Mouse (Mus musculus) stomach, embryonic 15.5 days (tissue): ENCODE measurements at regions not wholly inside any gene's neighbourhood (a gene's known extent, or its start where the extent isn't known, plus 50 kb on each side); places are given as distances from the start of the nearest gene placed in this dataset.

Source experiments
- ATAC-seq: fragments of 200-750 bp; cut with Nextera tagmentation; 2 replicates; pipeline ENCODE4 v1.8.0; 2017; ENCODE audit warnings: low read depth, moderate number of reproducible peaks, moderate TSS enrichment; ENCODE audit not compliant: insufficient read depth, low FRiP score
- H3K27ac ChIP-seq: fragments of 300-500 bp; sonication (generic); 2 replicates; pipeline ENCODE4 v1.5.1; 2015; ENCODE audit warnings: mild to moderate bottlenecking, inconsistent platforms
- H3K27me3 ChIP-seq: fragments of 300-500 bp; sonication (generic); replicated peaks from 2 replicates; pipeline ENCODE4 v1.6.1; 2015; ENCODE audit warnings: inconsistent platforms
- H3K36me3 ChIP-seq: fragments of 300-500 bp; sonication (generic); 2 replicates; pipeline ENCODE4 v1.6.1; 2015; ENCODE audit warnings: inconsistent platforms
- H3K4me1 ChIP-seq: fragments of 300-500 bp; sonication (generic); 2 replicates; pipeline ENCODE4 v1.6.1; 2015; ENCODE audit warnings: inconsistent platforms
- H3K4me2 ChIP-seq: fragments of 300-500 bp; sonication (generic); 2 replicates; pipeline ENCODE4 v1.6.1; 2015; ENCODE audit warnings: mild to moderate bottlenecking, inconsistent platforms
- H3K4me3 ChIP-seq: fragments of 300-500 bp; sonication (generic); replicated peaks from 2 replicates; pipeline ENCODE4 v1.5.1; 2015; ENCODE audit warnings: inconsistent platforms
- H3K9ac ChIP-seq: fragments of 300-500 bp; sonication (generic); 2 replicates; pipeline ENCODE4 v1.6.1; 2015; ENCODE audit warnings: inconsistent platforms
- H3K9me3 ChIP-seq: fragments of 300-500 bp; sonication (generic); 2 replicates; pipeline ENCODE4 v1.6.1; 2016; ENCODE audit warnings: inconsistent platforms
- WGBS: fragments of 180-500 bp; shearing (Covaris S2); methylation state at CpG from one replicate; pipeline ENCODE4 v1.1.7; 2015; 5-methylcytosine and 5-hydroxymethylcytosine counted together

- Histone ChIP-seq H3K9ac (no peak overlapping the region), H3K27me3 (no peaks in the 10 kb centered on the region), H3K4me2 (no peak overlapping the region), H3K4me3 (no peak overlapping the region), H3K4me1 (no peaks in the 10 kb centered on the region), H3K27ac (no peak overlapping the region), H3K36me3 (no peaks in the 10 kb centered on the region), H3K9me3 (no peaks in the 10 kb centered on the region)
- ATAC-seq, result no peak
- WGBS, result 77% methylated on average over 2 of the region's 2 CpGs
These were observed 496.5 kb upstream of the Impg1 start for GRCm38 (mm10) chr9:80961818-80962217.

GRCm38 (mm10) chr9:80942991-80943390 lies 477.7 kb upstream of the Impg1 start:
- Histone ChIP-seq H3K9ac (no peak overlapping the region), H3K4me3 (no peak overlapping the region), H3K4me2 (no peak overlapping the region), H3K36me3 (no peaks in the 10 kb centered on the region), H3K27ac (no peak overlapping the region), H3K4me1 (no peaks in the 10 kb centered on the region), H3K9me3 (no peaks in the 10 kb centered on the region), H3K27me3 (no peaks in the 10 kb centered on the region)
- no peak for ATAC-seq
- 59% methylated on average over 2 of the region's 2 CpGs for WGBS

GRCm38 (mm10) chr9:80941424-80941823 lies 476.1 kb upstream of the Impg1 start:
- no peaks in the 10 kb centered on the region for H3K9me3 ChIP-seq
- ATAC-seq, result no peak
- WGBS, result 64% methylated on average over 2 of the region's 2 CpGs
- no peak overlapping the region for H3K9ac ChIP-seq
- H3K27ac ChIP-seq, result no peak overlapping the region
- no peak overlapping the region for H3K4me3 ChIP-seq
- no peaks in the 10 kb centered on the region for H3K4me1 ChIP-seq
- H3K4me2 ChIP-seq, result no peak overlapping the region
- H3K36me3 ChIP-seq, result no peaks in the 10 kb centered on the region
- no peaks in the 10 kb centered on the region for H3K27me3 ChIP-seq

GRCm38 (mm10) chr9:80938238-80938637 lies 473.0 kb upstream of the Impg1 start:
- H3K36me3 ChIP-seq, result no peaks in the 10 kb centered on the region
- no peak overlapping the region for H3K4me3 ChIP-seq
- no peak overlapping the region for H3K27ac ChIP-seq
- H3K4me2 ChIP-seq, result no peak overlapping the region
- no peaks in the 10 kb centered on the region for H3K27me3 ChIP-seq
- no peaks in the 10 kb centered on the region for H3K4me1 ChIP-seq
- ATAC-seq, result no peak
- H3K9ac ChIP-seq, result no peak overlapping the region
- no peaks in the 10 kb centered on the region for H3K9me3 ChIP-seq

- no peak overlapping the region for H3K27ac ChIP-seq
- H3K36me3 ChIP-seq, result no peaks in the 10 kb centered on the region
- H3K4me1 ChIP-seq, result no peaks in the 10 kb centered on the region
- H3K4me2 ChIP-seq, result no peak overlapping the region
- H3K27me3 ChIP-seq, result no peaks in the 10 kb centered on the region
- no peak overlapping the region for H3K9ac ChIP-seq
- no peaks in the 10 kb centered on the region for H3K9me3 ChIP-seq
- H3K4me3 ChIP-seq, result no peak overlapping the region
- no peak for ATAC-seq
- WGBS, result 49% methylated on average over 2 of the region's 2 CpGs
These were observed 465.3 kb upstream of the Impg1 start for GRCm38 (mm10) chr9:80930628-80931027.

- no peaks in the 10 kb centered on the region for H3K36me3 ChIP-seq
- no peak for ATAC-seq
- no peak overlapping the region for H3K4me3 ChIP-seq
- H3K4me1 ChIP-seq, result no peaks in the 10 kb centered on the region
- no peak overlapping the region for H3K4me2 ChIP-seq
- no peaks in the 10 kb centered on the region for H3K27me3 ChIP-seq
- no peaks in the 10 kb centered on the region for H3K9me3 ChIP-seq
- 69% methylated on average over 1 of the region's 1 CpGs for WGBS
- no peak overlapping the region for H3K9ac ChIP-seq
- H3K27ac ChIP-seq, result no peak overlapping the region
These were observed 455.0 kb upstream of the Impg1 start for GRCm38 (mm10) chr9:80920304-80920703.

- H3K4me3 ChIP-seq, result no peak overlapping the region
- no peak overlapping the region for H3K27ac ChIP-seq
- no peak overlapping the region for H3K9ac ChIP-seq
- no peaks in the 10 kb centered on the region for H3K9me3 ChIP-seq
- no peaks in the 10 kb centered on the region for H3K36me3 ChIP-seq
- no peaks in the 10 kb centered on the region for H3K27me3 ChIP-seq
- no peaks in the 10 kb centered on the region for H3K4me1 ChIP-seq
- H3K4me2 ChIP-seq, result no peak overlapping the region
- WGBS, result 79% methylated on average over 2 of the region's 2 CpGs
- ATAC-seq, result no peak
These were observed 448.6 kb upstream of the Impg1 start for GRCm38 (mm10) chr9:80913867-80914266.

- no peaks in the 10 kb centered on the region for H3K9me3 ChIP-seq
- no peak overlapping the region for H3K27ac ChIP-seq
- H3K4me2 ChIP-seq, result no peak overlapping the region
- no peak for ATAC-seq
- H3K4me1 ChIP-seq, result no peaks in the 10 kb centered on the region
- no peak overlapping the region for H3K4me3 ChIP-seq
- H3K27me3 ChIP-seq, result no peaks in the 10 kb centered on the region
- H3K36me3 ChIP-seq, result no peaks in the 10 kb centered on the region
- H3K9ac ChIP-seq, result no peak overlapping the region
These were observed 446.9 kb upstream of the Impg1 start for GRCm38 (mm10) chr9:80912177-80912576.

GRCm38 (mm10) chr9:80866807-80867206 lies 401.5 kb upstream of the Impg1 start:
- no peak for ATAC-seq

GRCm38 (mm10) chr9:80858998-80859397 lies 393.7 kb upstream of the Impg1 start:
- no peak for ATAC-seq
- Histone ChIP-seq H3K9me3 (no peaks in the 10 kb centered on the region), H3K9ac (no peak overlapping the region), H3K4me3 (no peak overlapping the region), H3K4me2 (no peak overlapping the region), H3K36me3 (no peaks in the 10 kb centered on the region), H3K27ac (no peak overlapping the region), H3K4me1 (no peaks in the 10 kb centered on the region), H3K27me3 (no peaks in the 10 kb centered on the region)
- 64% methylated on average over 2 of the region's 2 CpGs for WGBS

More at GRCm38 (mm10) chr9:80866807-80867206, 401.5 kb upstream of the Impg1 start:
- H3K4me2 ChIP-seq, result no peak overlapping the region
- no peaks in the 10 kb centered on the region for H3K9me3 ChIP-seq
- no peaks in the 10 kb centered on the region for H3K36me3 ChIP-seq
- H3K9ac ChIP-seq, result no peak overlapping the region
- H3K27me3 ChIP-seq, result no peaks in the 10 kb centered on the region
- H3K4me1 ChIP-seq, result no peaks in the 10 kb centered on the region
- 68% methylated on average over 4 of the region's 4 CpGs for WGBS
- no peak overlapping the region for H3K4me3 ChIP-seq
- H3K27ac ChIP-seq, result no peak overlapping the region

- no peak overlapping the region for H3K4me2 ChIP-seq
- H3K9ac ChIP-seq, result no peak overlapping the region
- no peaks in the 10 kb centered on the region for H3K27me3 ChIP-seq
- no peak overlapping the region for H3K4me3 ChIP-seq
- no peaks in the 10 kb centered on the region for H3K4me1 ChIP-seq
- H3K27ac ChIP-seq, result no peak overlapping the region
- WGBS, result 62% methylated on average over 3 of the region's 3 CpGs
- H3K9me3 ChIP-seq, result no peaks in the 10 kb centered on the region
- no peak for ATAC-seq
- H3K36me3 ChIP-seq, result no peaks in the 10 kb centered on the region
These were observed 382.9 kb upstream of the Impg1 start for GRCm38 (mm10) chr9:80848190-80848589.

- H3K9me3 ChIP-seq, result no peaks in the 10 kb centered on the region
- no peak overlapping the region for H3K27ac ChIP-seq
- no peak overlapping the region for H3K4me3 ChIP-seq
- H3K27me3 ChIP-seq, result no peaks in the 10 kb centered on the region
- H3K4me1 ChIP-seq, result no peaks in the 10 kb centered on the region
- no peak overlapping the region for H3K9ac ChIP-seq
- 76% methylated on average over 2 of the region's 2 CpGs for WGBS
- no peak overlapping the region for H3K4me2 ChIP-seq
- no peak for ATAC-seq
- H3K36me3 ChIP-seq, result no peaks in the 10 kb centered on the region
These were observed 367.5 kb upstream of the Impg1 start for GRCm38 (mm10) chr9:80832808-80833207.

GRCm38 (mm10) chr9:80825346-80825745 lies 360.1 kb upstream of the Impg1 start:
- H3K36me3 ChIP-seq, result no peaks in the 10 kb centered on the region
- no peak overlapping the region for H3K27ac ChIP-seq
- no peak overlapping the region for H3K4me2 ChIP-seq
- H3K9ac ChIP-seq, result no peak overlapping the region
- WGBS, result 60% methylated on average over 1 of the region's 1 CpGs
- H3K4me1 ChIP-seq, result no peaks in the 10 kb centered on the region
- no peak for ATAC-seq
- H3K4me3 ChIP-seq, result no peak overlapping the region
- no peaks in the 10 kb centered on the region for H3K27me3 ChIP-seq
- H3K9me3 ChIP-seq, result no peaks in the 10 kb centered on the region
